Mouse (Mus musculus): ENCODE measurements around the gene Mavs. TPM values are rescaled to one million over a fixed set of nuclear protein-coding genes. Genes with fewer than 3 reads are reported as not detected.

The Mavs gene
- polyA plus RNA-seq, 1 experiment: 57.1 TPM

GRCm38 (mm10) chr2:131227243-131227642, 6.6 kb upstream of the Mavs start:
- H3K4me1 ChIP-seq (ENCODE audit: control insufficient read depth, insufficient read depth, insufficient read length, low read length): no peaks in the 10 kb centered on the region; the same call in 1 of the 2 replicates
- H3K4me3 ChIP-seq (ENCODE audit: insufficient read depth, low read depth, low read length): no peak overlapping the region
- H3K27ac ChIP-seq (replicated peaks; ENCODE audit: low read depth, low read length): no peak overlapping the region

DNA sequence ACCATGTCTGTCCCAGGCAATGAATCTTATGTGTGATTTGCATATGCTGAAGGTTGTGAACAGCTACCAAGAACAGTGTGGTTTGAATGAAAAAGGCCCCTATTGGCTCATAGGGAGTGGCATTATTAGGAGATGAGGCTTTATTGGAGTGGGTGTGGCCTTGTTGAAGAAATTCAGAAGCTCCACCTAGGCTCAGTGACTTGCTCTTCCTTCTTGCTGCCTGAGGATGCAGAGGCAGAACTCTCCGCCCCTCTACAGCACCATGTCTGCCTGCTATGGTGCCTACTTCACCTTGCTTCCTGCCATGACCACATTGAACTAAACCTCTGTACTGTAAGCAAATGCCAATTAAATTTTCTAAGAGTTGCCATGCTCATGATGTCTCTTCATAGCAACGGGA, 1.3 kb upstream of the Mavs start:
- Histone ChIP-seq H3K4me3 (ENCODE audit: insufficient read depth, low read depth, low read length) (no peak overlapping the region), H3K27ac (replicated peaks; ENCODE audit: low read depth, low read length) (no peak overlapping the region), H3K4me1 (ENCODE audit: control insufficient read depth, insufficient read depth, insufficient read length, low read length) (peaks cover 8% of the 10 kb centered on the region)

GRCm38 (mm10) chr2:131234127-131234650, 326 bp downstream of the Mavs start:
- Histone ChIP-seq H3K4me3 (ENCODE audit: insufficient read depth, low read depth, low read length) (peak overlapping the region; percentile 79), H3K27ac (replicated peaks; ENCODE audit: low read depth, low read length) (peak overlapping the region; percentile 62), H3K4me1 (ENCODE audit: control insufficient read depth, insufficient read depth, insufficient read length, low read length) (peaks cover 8% of the 10 kb centered on the region)

DNA sequence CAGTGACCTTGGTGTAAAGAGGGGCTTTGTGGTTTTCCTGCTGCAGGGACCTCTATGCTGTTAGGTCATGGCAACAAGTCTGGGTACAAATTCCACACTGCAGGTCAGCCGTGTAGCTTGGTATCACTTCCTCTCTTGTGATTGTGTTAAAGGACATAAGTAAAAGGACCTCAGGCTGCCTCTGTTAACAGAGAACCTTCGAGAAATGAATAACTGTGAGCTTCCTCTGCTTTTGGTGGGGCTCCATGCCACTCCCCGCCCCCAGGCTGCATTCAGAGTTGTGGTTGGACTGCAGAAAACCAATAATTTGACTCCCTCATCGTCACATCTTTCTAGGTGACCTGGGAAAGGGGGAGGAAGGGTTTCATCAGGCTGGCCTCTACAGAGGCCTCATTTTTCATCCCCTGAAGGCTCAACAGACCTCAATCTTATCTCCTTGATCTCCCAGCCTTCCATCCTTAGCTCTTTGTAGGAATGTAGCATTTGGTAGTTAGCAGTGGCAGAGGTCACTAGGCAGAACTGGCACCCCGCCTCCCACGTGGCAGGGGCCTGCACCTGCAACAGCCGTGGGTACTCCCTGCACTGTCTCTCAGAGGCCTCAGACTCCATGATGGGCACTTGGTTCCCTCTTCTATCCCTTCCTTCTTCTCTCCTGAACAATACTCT, 1.2 kb downstream of the Mavs start:
- peak overlapping the region; percentile 62 for H3K27ac ChIP-seq (replicated peaks; ENCODE audit: low read depth, low read length)
- peak overlapping the region; percentile 79 for H3K4me3 ChIP-seq (ENCODE audit: insufficient read depth, low read depth, low read length)
- H3K4me1 ChIP-seq (ENCODE audit: control insufficient read depth, insufficient read depth, insufficient read length, low read length): peaks cover 8% of the 10 kb centered on the region

DNA sequence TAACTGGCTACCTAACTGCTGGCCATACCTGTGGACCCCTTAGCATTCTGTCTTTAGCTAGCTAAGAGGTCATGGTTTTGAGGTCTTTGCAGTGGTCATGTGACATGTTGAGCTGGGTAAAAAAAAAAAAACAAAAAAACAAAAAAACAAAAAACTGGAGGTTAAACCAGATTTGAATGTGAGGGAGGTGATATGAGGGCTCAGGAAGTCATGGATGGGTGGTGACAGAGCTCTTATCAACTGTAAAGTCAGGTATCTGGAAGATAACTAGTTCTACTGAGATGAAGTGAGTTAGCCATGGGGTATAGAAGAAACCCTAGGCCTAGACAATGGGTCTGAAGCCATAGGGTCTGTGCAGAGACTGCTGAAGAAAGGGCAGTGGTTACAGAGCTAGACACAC, 8.3 kb downstream of the Mavs start:
- Histone ChIP-seq H3K4me3 (ENCODE audit: insufficient read depth, low read depth, low read length) (no peak overlapping the region), H3K4me1 (ENCODE audit: control insufficient read depth, insufficient read depth, insufficient read length, low read length) (no peaks in the 10 kb centered on the region), H3K27ac (replicated peaks; ENCODE audit: low read depth, low read length) (no peak overlapping the region)

DNA sequence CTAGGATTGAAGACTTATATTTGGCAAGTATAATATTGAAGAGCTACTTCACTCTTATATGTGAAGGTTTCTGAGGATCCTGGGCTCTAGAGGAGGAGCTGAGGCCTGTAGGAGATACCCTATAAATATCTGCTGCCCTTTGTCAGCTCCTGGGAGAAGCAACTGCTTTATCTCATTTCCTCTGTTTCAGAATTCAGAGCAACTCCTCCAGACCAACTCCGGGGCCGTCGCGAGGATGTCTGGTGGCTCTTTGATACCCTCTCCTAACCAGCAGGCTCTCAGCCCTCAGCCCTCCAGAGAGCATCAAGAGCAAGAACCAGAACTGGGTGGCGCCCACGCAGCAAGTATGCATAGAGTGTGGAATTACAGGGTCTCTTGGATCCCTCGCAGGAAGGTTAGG, 9.1 kb downstream of the Mavs start:
- Histone ChIP-seq H3K4me1 (ENCODE audit: control insufficient read depth, insufficient read depth, insufficient read length, low read length) (no peaks in the 10 kb centered on the region), H3K4me3 (ENCODE audit: insufficient read depth, low read depth, low read length) (no peak overlapping the region), H3K27ac (replicated peaks; ENCODE audit: low read depth, low read length) (no peak overlapping the region)

- H3K27ac ChIP-seq (replicated peaks; ENCODE audit: low read depth, low read length): peak overlapping the region; percentile 64
- H3K4me3 ChIP-seq (ENCODE audit: insufficient read depth, low read depth, low read length): no peak overlapping the region
- H3K4me1 ChIP-seq (ENCODE audit: control insufficient read depth, insufficient read depth, insufficient read length, low read length): peaks cover 5% of the 10 kb centered on the region
Observed at GRCm38 (mm10) chr2:131253681-131254328, 19.9 kb downstream of the Mavs start.

DNA sequence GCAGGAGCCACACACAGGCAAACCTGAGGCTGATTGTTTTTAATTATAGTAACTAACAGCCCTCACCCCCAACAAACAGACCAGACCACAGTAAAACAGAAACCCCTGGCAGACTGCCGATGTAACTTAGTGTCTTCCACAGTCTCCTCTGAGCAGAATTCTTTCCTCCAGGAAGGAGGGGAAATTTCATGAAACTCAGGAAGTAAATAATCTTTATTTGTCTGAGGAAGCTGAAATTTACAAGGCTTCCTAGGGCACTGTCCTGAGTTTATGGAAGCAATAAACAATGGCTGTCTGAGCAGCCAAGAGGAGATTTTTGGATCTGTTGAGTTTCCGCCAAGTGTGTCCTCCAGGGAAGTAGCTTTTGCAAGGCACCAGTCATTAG, 20.5 kb downstream of the Mavs start:
- peaks cover 5% of the 10 kb centered on the region for H3K4me1 ChIP-seq (ENCODE audit: control insufficient read depth, insufficient read depth, insufficient read length, low read length)
- H3K27ac ChIP-seq (replicated peaks; ENCODE audit: low read depth, low read length): peak overlapping the region; percentile 64
- H3K4me3 ChIP-seq (ENCODE audit: insufficient read depth, low read depth, low read length): no peak overlapping the region

DNA sequence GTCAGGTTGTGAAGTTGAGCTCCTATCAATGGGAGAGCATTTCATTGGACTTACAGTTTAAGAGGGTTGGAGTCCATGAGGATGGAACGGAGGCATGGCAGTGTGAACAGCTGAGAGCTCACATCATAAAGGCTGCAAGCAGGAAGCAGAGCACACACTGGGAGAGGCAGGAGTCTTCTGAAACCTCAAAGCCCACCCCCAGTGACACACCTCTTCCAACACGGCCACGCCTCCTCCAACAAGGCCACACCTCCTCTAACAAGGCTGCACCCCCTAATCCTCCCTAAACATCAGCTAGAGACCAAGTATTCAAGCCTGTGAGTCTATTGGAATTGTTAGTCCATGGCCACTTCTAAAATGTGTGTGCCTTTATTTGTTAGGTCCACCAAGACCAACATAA, 21.9 kb downstream of the Mavs start:
- no peak overlapping the region for H3K4me3 ChIP-seq (ENCODE audit: insufficient read depth, low read depth, low read length)
- no peak overlapping the region for H3K27ac ChIP-seq (replicated peaks; ENCODE audit: low read depth, low read length)
- peaks cover 5% of the 10 kb centered on the region for H3K4me1 ChIP-seq (ENCODE audit: control insufficient read depth, insufficient read depth, insufficient read length, low read length)

- Histone ChIP-seq H3K4me3 (ENCODE audit: insufficient read depth, low read depth, low read length) (no peak overlapping the region), H3K27ac (replicated peaks; ENCODE audit: low read depth, low read length) (no peak overlapping the region), H3K4me1 (ENCODE audit: control insufficient read depth, insufficient read depth, insufficient read length, low read length) (peaks cover under 1% of the 10 kb centered on the region; the same call in 1 of the 2 replicates)
Observed at GRCm38 (mm10) chr2:131258693-131259092, 24.8 kb downstream of the Mavs start.

GRCm38 (mm10) chr2:131260544-131261307, 26.9 kb downstream of the Mavs start:
- Histone ChIP-seq H3K4me3 (ENCODE audit: insufficient read depth, low read depth, low read length) (no peak overlapping the region), H3K4me1 (ENCODE audit: control insufficient read depth, insufficient read depth, insufficient read length, low read length) (peaks cover 9% of the 10 kb centered on the region), H3K27ac (replicated peaks; ENCODE audit: low read depth, low read length) (no peak overlapping the region)

GRCm38 (mm10) chr2:131261481-131262212, 27.8 kb downstream of the Mavs start:
- peak overlapping the region; percentile 86 for H3K4me3 ChIP-seq (ENCODE audit: insufficient read depth, low read depth, low read length)
- H3K4me1 ChIP-seq (ENCODE audit: control insufficient read depth, insufficient read depth, insufficient read length, low read length): peaks cover 9% of the 10 kb centered on the region
- H3K27ac ChIP-seq (replicated peaks; ENCODE audit: low read depth, low read length): peak overlapping the region; percentile 77

DNA sequence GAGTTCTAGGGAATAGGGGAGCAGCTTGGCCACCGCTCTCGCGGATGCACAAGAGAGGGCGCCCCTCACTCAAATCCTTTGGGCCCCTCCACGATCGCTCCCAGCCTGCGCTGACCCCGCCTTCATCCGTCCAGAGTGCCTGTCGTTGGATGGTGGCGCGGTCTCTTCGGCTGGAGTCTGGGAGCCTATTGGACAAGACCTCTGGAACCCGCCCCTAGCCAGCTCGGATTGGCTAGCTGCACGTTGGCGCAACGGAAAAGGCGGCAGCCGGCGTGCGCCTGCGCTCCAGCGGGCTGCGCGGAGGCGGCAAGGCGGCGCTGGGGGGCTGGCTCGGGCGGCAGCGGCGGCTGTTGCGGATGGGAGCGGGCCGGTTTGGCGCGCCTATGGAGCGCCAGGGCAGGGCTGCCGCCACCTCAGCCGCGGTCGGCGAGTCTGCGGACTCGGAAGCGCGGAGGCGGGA, 28.4 kb downstream of the Mavs start, which contains the start of gene Pank2:
Gene Pank2, plus strand, starts transcription at position 283 of the 460 bp plus-strand sequence.
- Histone ChIP-seq H3K4me1 (ENCODE audit: control insufficient read depth, insufficient read depth, insufficient read length, low read length) (peaks cover 9% of the 10 kb centered on the region), H3K4me3 (ENCODE audit: insufficient read depth, low read depth, low read length) (peak within 1 kb of the TSS; percentile 86), H3K27ac (replicated peaks; ENCODE audit: low read depth, low read length) (peak within 1 kb of the TSS; percentile 89)

- H3K4me1 ChIP-seq (ENCODE audit: control insufficient read depth, insufficient read depth, insufficient read length, low read length): peaks cover 13% of the 10 kb centered on the region
- H3K27ac ChIP-seq (replicated peaks; ENCODE audit: low read depth, low read length): peak overlapping the region; percentile 89
Observed at GRCm38 (mm10) chr2:131262680-131263670, 29.1 kb downstream of the Mavs start.

More at GRCm38 (mm10) chr2:131262680-131263670, 29.1 kb downstream of the Mavs start:
- H3K4me3 ChIP-seq (ENCODE audit: insufficient read depth, low read depth, low read length): peak overlapping the region; percentile 81
